Mouse (Mus musculus) embryonic facial prominence, embryonic 12.5 days (tissue): Measurements from ENCODE around the gene Rarres1. TPM values are rescaled to one million over a fixed set of nuclear protein-coding genes. Genes with fewer than 3 reads are reported as not detected.

Experiments
- ATAC-seq: fragments of 200-750 bp; cut with Nextera tagmentation; 2 replicates; pipeline ENCODE4 v1.8.0; 2017; ENCODE audit not compliant: insufficient number of reproducible peaks, insufficient read depth, low FRiP score, low TSS enrichment
- H3K27ac ChIP-seq: fragments of 300-500 bp; sonication (generic); 2 replicates; pipeline ENCODE4 v1.5.1; 2016; ENCODE audit warnings: mild to moderate bottlenecking
- H3K27me3 ChIP-seq: fragments of 300-500 bp; sonication (generic); 2 replicates; pipeline ENCODE4 v1.6.1; 2016; ENCODE audit warnings: mild to moderate bottlenecking, moderate library complexity
- H3K36me3 ChIP-seq: fragments of 300-500 bp; sonication (generic); 2 replicates; pipeline ENCODE4 v1.6.1; 2016; ENCODE audit warnings: mild to moderate bottlenecking
- H3K4me1 ChIP-seq: fragments of 300-500 bp; sonication (generic); 2 replicates; pipeline ENCODE4 v1.6.1; 2016
- H3K4me2 ChIP-seq: fragments of 300-500 bp; sonication (generic); replicated peaks from 2 replicates; pipeline ENCODE4 v1.6.1; 2016; ENCODE audit warnings: mild to moderate bottlenecking, moderate library complexity
- H3K4me3 ChIP-seq: fragments of 300-500 bp; sonication (generic); 2 replicates; pipeline ENCODE4 v1.5.1; 2016; ENCODE audit warnings: mild to moderate bottlenecking
- H3K9ac ChIP-seq: fragments of 300-500 bp; sonication (generic); 2 replicates; pipeline ENCODE4 v1.6.1; 2016; ENCODE audit warnings: mild to moderate bottlenecking, moderate library complexity
- H3K9me3 ChIP-seq: fragments of 300-500 bp; sonication (generic); 2 replicates; pipeline ENCODE4 v1.6.1; 2016; ENCODE audit warnings: mild to moderate bottlenecking, moderate library complexity
- whole genome bisulfite sequencing: fragments of 180-500 bp; shearing (Covaris S2); methylation state at CpG from one replicate; pipeline ENCODE4 v1.1.7; 2016; 5-methylcytosine and 5-hydroxymethylcytosine counted together
- polyA plus RNA-seq: library from polyadenylated mRNA; unstranded; fragments of >200 nt; fragmentation: Nextera tagmentation; extraction: Ambion mirVana; gene quantifications from 2 replicates; pipeline ENCODE4 v1.2.1, GENCODE M21; 2016

The Rarres1 gene
- polyA plus RNA-seq, 1 experiment from 2014 or later = 1.6 TPM

DNA sequence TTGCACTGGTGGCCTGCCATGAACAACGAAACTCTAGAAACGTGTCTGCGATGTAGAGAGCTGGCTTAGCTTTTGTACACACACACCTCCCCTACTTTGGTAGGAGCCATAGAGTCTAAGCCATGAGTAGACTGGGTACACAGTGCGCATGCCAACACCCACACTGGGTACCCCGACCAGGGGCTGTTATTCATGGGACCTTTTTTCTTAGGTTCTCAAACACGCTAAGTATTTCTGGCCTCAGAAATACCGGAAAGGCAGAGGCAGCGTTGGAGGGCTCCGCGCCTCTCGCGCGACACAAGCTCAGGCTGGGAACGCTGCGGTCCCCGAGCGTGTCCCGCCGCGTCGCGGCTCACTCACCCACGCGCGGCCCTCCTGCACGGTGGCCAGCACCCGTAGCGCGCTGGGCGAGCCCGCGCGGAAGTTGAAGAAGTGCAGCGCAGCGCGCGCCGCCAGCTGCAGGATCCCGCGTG lies 486 bp downstream of the Rarres1 start:
- Histone ChIP-seq H3K4me1 (no peaks in the 10 kb centered on the region), H3K36me3 (no peaks in the 10 kb centered on the region), H3K9ac (peak overlapping the region; percentile 56), H3K27me3 (peaks cover 37% of the 10 kb centered on the region), H3K27ac (no peak overlapping the region), H3K4me3 (peak overlapping the region; percentile 52), H3K4me2 (peak overlapping the region; percentile 100), H3K9me3 (no peaks in the 10 kb centered on the region)
- ATAC-seq = no peak
- WGBS = 6% methylated on average over 40 of the region's 40 CpGs

- no peaks in the 10 kb centered on the region for H3K36me3 ChIP-seq
- H3K4me1 ChIP-seq = no peaks in the 10 kb centered on the region
- H3K4me2 ChIP-seq = no peak overlapping the region
- peaks cover 37% of the 10 kb centered on the region for H3K27me3 ChIP-seq
- no peak for ATAC-seq
- no peak overlapping the region for H3K9ac ChIP-seq
- WGBS = 6% methylated on average over 5 of the region's 5 CpGs
- H3K4me3 ChIP-seq = no peak overlapping the region
- no peak overlapping the region for H3K27ac ChIP-seq
- no peaks in the 10 kb centered on the region for H3K9me3 ChIP-seq
These were observed 2.5 kb downstream of the Rarres1 start for GRCm38 (mm10) chr3:67512807-67513206.

GRCm38 (mm10) chr3:67508216-67508892 lies 7.0 kb downstream of the Rarres1 start:
- Histone ChIP-seq H3K4me1 (peaks cover 6% of the 10 kb centered on the region), H3K4me3 (no peak overlapping the region), H3K36me3 (no peaks in the 10 kb centered on the region), H3K27me3 (peaks cover 2% of the 10 kb centered on the region; the same call in 1 of the 2 replicates), H3K4me2 (no peak overlapping the region), H3K9ac (no peak overlapping the region), H3K27ac (no peak overlapping the region), H3K9me3 (no peaks in the 10 kb centered on the region)
- no peak for ATAC-seq
- 80% methylated on average over 10 of the region's 10 CpGs for WGBS

- WGBS = 80% methylated on average over 2 of the region's 2 CpGs
These were observed 10.0 kb downstream of the Rarres1 start for GRCm38 (mm10) chr3:67505286-67505685.

DNA sequence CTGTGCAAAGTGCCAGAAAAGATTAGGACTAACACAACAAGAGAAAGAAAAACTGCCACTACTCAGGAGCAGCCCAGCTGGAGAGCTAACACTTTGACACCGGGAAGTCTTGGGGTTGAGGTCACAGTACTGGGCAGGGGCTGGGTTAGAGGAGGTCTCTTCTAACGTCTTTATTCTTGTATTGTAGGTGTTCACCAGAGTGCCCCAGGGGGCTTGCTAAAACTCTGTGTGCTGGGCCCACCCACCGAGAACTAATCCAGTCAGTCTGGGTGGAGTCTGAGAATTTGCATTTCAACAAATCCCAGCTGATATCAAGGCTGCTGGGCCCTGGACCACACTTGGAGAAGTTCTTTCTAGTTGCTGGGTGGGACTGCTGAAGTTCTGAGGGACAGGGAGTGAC lies 11.4 kb downstream of the Rarres1 start:
- no peak for ATAC-seq
- H3K4me2 ChIP-seq = no peak overlapping the region
- 5% methylated on average over 3 of the region's 3 CpGs for WGBS

More at GRCm38 (mm10) chr3:67505286-67505685, 10.0 kb downstream of the Rarres1 start:
- Histone ChIP-seq H3K27me3 (no peaks in the 10 kb centered on the region), H3K27ac (no peak overlapping the region), H3K36me3 (no peaks in the 10 kb centered on the region), H3K4me2 (no peak overlapping the region), H3K4me1 (peaks cover 6% of the 10 kb centered on the region), H3K9me3 (no peaks in the 10 kb centered on the region), H3K4me3 (no peak overlapping the region), H3K9ac (no peak overlapping the region)
- no peak for ATAC-seq

GRCm38 (mm10) chr3:67499406-67499791 lies 15.9 kb downstream of the Rarres1 start:
- Histone ChIP-seq H3K9me3 (no peaks in the 10 kb centered on the region), H3K4me2 (no peak overlapping the region), H3K36me3 (no peaks in the 10 kb centered on the region), H3K4me3 (no peak overlapping the region), H3K9ac (no peak overlapping the region), H3K27me3 (no peaks in the 10 kb centered on the region), H3K4me1 (peaks cover 6% of the 10 kb centered on the region), H3K27ac (no peak overlapping the region)
- 87% methylated on average over 4 of the region's 4 CpGs for WGBS
- no peak for ATAC-seq

More for the DNA sequence above, 11.4 kb downstream of the Rarres1 start:
- Histone ChIP-seq H3K27ac (no peak overlapping the region), H3K36me3 (no peaks in the 10 kb centered on the region), H3K4me3 (no peak overlapping the region), H3K4me1 (peaks cover 6% of the 10 kb centered on the region), H3K9me3 (no peaks in the 10 kb centered on the region), H3K9ac (no peak overlapping the region), H3K27me3 (no peaks in the 10 kb centered on the region)

DNA sequence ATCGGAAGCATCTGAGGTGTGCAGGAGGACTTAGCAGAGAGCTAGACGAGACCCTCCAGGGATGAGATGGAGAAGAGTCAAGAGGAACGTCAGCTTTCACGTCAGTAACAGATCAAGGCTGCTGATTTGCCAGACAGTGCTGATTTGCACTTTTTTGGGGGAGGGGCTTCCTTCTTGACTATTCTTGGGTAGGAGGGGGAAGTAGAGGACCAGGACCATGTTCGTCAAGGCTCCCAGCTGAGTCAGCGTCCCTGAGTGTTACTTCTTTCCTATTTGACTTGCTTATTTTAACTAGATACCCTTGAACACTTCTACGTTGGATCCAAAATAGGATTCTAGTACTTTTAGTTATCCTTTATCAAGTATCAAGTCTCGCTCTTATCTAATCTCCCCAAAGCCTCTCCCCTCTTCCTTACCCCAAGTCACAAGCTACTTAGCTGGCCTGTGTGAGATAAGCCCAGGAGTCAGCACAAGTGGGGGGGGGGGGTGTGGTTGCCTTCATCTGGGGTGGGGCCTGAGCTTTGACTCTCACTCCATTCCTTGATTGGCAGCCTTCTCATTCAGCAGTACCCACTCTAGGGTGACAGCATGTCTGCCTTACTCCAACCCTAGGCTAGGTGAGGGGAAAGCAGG lies 16.4 kb downstream of the Rarres1 start:
- no peak for ATAC-seq
- WGBS = 87% methylated on average over 8 of the region's 8 CpGs
- no peak overlapping the region for H3K4me3 ChIP-seq
- H3K9ac ChIP-seq = no peak overlapping the region
- H3K9me3 ChIP-seq = no peaks in the 10 kb centered on the region
- no peak overlapping the region for H3K4me2 ChIP-seq
- H3K4me1 ChIP-seq = peaks cover 3% of the 10 kb centered on the region
- H3K36me3 ChIP-seq = no peaks in the 10 kb centered on the region
- H3K27ac ChIP-seq = no peak overlapping the region
- H3K27me3 ChIP-seq = no peaks in the 10 kb centered on the region

DNA sequence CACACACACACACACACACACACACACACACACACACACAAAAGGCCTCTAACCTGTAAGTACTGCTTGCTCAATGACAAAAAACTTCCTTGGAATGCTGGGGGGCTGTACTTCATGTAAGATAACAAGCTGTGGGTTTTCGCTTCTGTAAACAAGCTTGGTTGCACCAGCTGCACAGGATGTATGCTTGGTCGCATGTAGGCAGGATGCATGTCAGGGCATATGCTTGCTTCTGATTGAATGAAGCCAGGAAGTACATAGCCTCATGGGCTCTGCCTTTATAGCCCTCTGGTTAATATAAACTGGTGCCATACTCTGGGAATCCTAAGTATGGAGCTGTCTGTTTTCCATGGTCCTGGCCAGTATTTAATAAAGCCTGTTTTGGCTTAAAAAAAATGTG lies 17.3 kb downstream of the Rarres1 start:
- H3K9me3 ChIP-seq = no peaks in the 10 kb centered on the region

GRCm38 (mm10) chr3:67496310-67496709 lies 19.0 kb downstream of the Rarres1 start:
- Histone ChIP-seq H3K9ac (no peak overlapping the region), H3K4me2 (no peak overlapping the region), H3K36me3 (no peaks in the 10 kb centered on the region), H3K4me3 (no peak overlapping the region), H3K4me1 (no peaks in the 10 kb centered on the region), H3K27ac (no peak overlapping the region), H3K9me3 (no peaks in the 10 kb centered on the region), H3K27me3 (no peaks in the 10 kb centered on the region)
- ATAC-seq = no peak
- 87% methylated on average over 10 of the region's 10 CpGs for WGBS

More for the DNA sequence above, 17.3 kb downstream of the Rarres1 start:
- no peak overlapping the region for H3K9ac ChIP-seq
- no peak for ATAC-seq
- no peaks in the 10 kb centered on the region for H3K36me3 ChIP-seq
- no peaks in the 10 kb centered on the region for H3K27me3 ChIP-seq
- 71% methylated on average over 2 of the region's 2 CpGs for WGBS
- no peak overlapping the region for H3K27ac ChIP-seq
- H3K4me3 ChIP-seq = no peak overlapping the region
- H3K4me2 ChIP-seq = no peak overlapping the region
- H3K4me1 ChIP-seq = no peaks in the 10 kb centered on the region

- Histone ChIP-seq H3K4me1 (no peaks in the 10 kb centered on the region), H3K27ac (no peak overlapping the region), H3K4me2 (no peak overlapping the region), H3K9ac (no peak overlapping the region), H3K4me3 (no peak overlapping the region), H3K9me3 (no peaks in the 10 kb centered on the region), H3K36me3 (no peaks in the 10 kb centered on the region), H3K27me3 (no peaks in the 10 kb centered on the region)
- 78% methylated on average over 8 of the region's 8 CpGs for WGBS
- no peak for ATAC-seq
These were observed 22.2 kb downstream of the Rarres1 start for GRCm38 (mm10) chr3:67493132-67493531.

DNA sequence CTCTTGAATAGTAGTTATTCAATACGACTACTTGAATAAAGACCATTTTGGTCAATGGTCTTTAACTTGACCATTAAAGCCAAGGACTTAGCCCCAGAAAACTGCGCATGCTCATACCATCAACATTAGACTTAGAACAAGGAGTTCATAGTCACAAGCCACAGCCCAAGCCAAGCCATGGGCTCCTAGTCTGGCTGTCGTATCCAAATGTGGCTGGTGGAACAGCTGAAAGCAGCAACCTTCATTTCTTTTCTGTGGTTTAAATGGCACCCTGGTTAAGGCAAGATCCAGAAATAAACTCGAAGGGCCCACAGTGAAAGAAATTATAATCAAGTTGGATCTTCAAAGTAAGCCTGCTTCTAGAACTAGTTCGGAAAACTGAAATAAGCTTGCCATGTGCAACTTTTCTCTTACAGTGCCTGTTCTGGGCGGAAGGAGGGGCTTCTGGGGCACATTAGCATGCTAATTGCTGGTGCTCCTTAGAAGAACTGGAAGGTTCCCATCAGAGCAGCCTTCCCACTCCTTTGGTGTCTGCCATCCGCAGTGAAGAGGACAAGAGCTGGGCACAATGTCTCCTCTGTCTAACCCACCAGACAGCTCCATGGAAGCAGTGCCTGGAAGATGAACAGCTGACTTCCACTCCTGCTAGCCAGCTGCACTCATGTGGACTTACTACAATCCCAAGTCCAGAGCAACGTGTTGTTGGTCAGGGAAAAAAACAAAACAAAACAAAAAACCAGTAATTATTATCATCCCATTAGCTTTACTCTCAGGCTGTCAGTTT lies 23.0 kb downstream of the Rarres1 start:
- Histone ChIP-seq H3K4me2 (no peak overlapping the region), H3K9ac (no peak overlapping the region), H3K36me3 (no peaks in the 10 kb centered on the region), H3K4me1 (no peaks in the 10 kb centered on the region), H3K9me3 (no peaks in the 10 kb centered on the region), H3K27me3 (no peaks in the 10 kb centered on the region), H3K27ac (no peak overlapping the region), H3K4me3 (no peak overlapping the region)
- ATAC-seq = no peak
- 78% methylated on average over 8 of the region's 8 CpGs for WGBS

DNA sequence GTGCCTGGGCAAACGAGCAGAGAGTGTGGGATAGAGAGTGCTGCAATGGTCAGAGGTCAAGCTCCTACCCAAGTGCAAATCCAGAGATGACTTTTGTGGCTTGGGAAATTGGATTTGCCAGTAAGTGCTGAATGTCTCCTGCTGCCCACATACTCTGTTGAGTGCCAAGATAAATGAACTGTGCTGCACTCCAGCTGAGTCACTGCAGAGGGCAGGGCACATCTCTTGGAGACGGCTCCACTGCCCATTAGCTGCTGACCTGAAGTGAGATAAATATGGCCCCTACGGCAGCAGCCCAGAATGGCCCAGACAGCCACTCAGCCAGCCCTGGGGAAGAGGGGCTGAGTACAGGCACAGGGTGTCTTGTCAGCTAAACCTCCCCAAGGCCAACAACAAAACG lies 25.2 kb downstream of the Rarres1 start:
- no peaks in the 10 kb centered on the region for H3K4me1 ChIP-seq
- no peaks in the 10 kb centered on the region for H3K27me3 ChIP-seq
- H3K27ac ChIP-seq = no peak overlapping the region
- no peaks in the 10 kb centered on the region for H3K36me3 ChIP-seq
- no peak overlapping the region for H3K4me3 ChIP-seq
- H3K4me2 ChIP-seq = no peak overlapping the region
- no peak for ATAC-seq
- WGBS = 64% methylated on average over 4 of the region's 4 CpGs
- no peaks in the 10 kb centered on the region for H3K9me3 ChIP-seq
- H3K9ac ChIP-seq = no peak overlapping the region
